Mouse (Mus musculus) embryo, embryonic 10 days (tissue): Measurements from ENCODE around the gene Pik3cd.

Source experiments
- DNase-seq: peaks from one replicate; pipeline ENCODE4 v3.0.0-alpha.2; 2015; ENCODE audit warnings: low spot score

Gene Pik3cd

DNA sequence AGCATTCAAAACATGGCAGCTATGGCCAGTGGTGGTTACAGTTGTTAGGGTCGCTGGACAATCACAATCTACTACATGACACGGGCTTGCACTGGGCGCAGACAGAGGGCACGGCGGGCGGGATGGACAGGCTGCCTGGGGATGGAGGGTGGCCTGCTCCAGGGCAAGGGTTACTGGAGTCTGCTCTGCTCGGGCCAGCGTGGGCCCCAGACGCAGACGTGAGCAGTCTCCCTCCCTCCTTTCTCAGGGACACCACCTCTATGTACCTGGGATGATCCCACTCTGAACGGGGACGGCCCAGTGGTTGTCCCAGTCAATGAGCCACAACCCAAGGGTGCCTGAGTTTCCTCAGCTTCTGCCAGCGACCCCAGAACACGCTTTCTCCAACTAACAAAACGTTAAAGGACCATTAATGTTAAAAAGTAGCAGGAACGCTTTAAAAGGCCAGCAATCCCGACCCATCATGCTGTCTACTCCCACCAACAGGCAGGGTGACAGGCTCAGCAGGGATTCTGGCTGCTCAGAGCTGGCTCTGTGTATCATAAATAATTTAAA is 22.6 kb upstream of the Pik3cd start:
- DNase-seq = no peak

DNA sequence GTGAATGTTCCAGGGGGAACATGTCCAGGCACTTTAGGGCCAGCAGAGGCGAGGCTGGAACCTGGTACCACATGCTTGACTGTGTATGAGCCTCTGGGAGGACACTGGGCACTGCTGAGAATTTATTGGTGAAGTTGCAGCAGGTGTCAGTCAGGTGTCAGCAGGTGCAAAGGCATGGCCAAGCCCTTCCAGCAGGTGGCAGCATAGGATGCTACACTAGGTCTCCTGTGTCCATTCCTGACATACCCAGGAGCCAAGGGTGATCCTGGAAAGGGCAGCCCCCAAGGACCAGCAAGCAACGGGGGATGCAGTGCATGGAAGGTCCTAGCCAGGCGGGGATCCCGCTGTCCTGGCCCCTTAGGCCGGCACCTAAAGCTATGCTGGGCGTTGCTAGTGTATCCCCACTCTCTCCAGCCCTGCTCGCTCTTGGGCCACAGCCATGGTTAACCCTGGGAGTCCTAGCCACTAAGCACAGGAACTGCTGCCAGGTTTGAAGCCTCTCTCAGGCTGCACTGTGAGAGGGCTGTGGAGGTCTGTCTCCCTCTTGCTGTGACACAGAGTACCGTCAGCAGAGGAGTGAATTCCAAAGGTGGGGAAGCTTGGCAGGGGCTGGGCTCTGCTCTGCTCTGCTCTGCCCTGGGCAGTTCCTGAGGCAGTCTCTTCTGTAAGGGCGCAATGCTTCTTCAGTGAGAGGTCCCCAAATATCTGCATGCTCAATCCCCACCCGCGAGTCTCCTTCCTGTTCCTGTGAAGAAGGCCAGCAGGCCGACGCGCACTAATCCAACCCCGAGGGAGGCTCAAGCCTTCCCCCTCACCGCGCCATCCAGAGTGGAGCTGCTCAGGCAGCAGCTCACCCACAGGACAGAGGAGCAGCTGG is 21.7 kb upstream of the Pik3cd start:
- DNase-seq = peak; percentile 61

DNA sequence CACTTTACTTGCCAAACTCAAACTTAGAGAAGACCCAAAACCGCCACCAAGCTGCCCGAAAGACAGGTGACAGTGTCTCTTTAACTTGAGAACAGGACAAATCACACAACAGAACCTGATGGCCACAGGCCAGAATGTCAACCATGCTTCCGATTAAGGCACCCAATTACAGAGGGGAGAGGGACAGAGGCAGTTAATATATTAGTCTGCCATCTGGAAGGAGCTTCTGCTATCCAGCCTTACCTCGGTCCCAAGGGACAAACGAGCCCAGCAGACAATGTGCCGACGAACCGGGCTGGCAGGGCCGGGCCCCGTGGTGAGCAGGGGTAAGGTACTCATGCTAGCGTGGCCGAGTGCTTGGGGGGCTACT is 20.6 kb upstream of the Pik3cd start:
- no peak for DNase-seq

DNA sequence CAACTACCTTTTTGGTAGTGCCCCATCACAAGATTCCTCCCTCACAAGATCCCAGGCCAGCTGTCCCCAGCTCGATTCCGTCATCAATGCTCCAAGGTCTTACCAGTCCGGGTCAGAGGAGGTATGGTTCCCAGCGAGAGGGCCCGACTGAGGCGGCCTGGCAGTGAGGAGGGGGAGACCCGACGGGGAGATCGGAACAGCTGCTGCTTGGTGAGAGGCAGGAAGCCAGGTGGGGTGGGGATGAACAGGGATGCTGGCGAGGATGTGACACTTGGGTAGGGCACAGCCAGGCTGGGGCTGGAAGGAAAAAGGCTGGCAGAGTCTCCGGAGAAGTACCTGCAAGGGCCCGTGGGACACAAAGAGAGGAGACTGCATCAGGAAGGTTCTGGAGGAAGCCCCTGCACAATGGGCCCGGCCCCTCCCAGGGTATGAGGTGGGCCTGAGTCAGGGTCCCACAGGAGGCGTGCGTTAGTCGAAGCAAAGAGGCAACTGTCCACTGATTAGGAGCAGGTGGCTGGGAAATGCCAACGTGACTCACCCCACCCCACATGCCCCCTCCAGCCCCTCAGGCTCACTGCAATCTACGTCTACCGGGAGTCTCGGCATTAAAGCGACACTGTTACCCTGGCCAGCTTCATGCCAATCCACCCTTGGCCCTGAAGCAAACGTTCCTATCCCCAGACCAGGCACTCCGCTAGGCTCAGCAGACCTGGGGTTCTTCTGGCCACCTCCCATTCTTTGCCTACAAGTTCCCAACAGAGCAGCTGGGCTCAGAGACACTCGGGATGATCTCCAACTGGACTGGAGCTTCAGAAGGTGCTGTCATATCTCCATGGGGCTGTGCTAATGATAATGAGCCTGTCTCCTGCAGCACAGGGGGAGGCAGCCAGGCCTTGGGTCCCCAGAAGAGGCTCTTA is 20.0 kb upstream of the Pik3cd start:
- no peak for DNase-seq

DNA sequence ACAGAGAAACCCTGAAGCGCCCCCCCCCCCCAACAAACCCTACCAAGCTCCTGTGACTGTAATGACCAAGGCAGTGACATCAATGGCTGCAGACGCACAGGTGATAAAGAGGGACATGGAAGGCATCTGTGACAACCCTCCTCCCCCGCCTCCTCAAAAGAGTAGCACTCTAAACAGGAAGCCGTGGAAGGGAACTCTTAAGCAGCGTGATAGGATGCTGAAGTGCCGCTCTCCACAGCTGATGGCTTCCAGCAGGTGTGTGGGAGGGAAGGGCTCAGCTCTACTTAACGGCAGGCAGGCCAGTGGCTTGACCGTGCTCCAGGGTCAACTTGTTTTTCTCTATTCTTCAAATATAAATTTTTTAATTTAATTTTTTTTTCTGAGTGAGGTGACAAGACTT is 18.8 kb upstream of the Pik3cd start:
- DNase-seq = no peak

DNA sequence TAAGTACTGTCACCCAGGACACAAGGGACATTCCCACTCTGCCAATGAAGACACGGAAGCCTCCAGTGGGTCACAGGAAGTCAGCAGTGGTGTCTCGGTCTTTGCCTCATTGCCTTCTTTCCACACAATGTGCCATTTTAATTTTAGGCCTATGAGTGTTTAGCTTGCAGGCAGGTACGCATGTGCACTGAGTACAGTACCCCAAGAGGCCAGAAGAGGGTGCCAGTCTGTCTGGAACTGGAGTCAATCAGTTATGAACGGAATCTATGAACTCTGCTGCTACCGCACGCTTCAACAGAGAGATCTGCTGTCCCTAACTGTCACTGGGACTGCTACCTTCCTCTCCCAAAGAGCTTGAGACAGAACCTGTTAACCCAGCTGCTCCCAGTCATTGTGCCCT is 17.3 kb upstream of the Pik3cd start:
- DNase-seq = no peak

DNA sequence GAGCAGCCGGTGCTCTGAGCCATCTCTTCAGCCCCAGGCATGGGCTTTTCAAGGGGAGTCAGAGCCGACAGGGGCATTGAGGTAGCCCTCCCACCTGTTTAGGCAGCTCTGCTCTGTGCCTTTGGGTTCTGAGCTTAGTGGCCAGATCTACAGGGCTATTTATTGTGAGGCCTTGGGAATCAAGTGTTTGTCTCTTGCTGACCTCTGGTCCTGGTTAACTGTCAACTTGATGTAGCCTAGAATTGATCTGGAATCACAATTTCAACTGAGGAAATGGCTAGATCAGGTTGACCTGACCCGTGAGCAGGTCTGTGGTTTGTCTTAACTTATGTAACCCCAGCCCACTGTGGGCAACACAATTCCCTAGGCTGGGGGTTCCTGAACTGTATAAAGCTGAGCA is 12.2 kb upstream of the Pik3cd start:
- no peak for DNase-seq

DNA sequence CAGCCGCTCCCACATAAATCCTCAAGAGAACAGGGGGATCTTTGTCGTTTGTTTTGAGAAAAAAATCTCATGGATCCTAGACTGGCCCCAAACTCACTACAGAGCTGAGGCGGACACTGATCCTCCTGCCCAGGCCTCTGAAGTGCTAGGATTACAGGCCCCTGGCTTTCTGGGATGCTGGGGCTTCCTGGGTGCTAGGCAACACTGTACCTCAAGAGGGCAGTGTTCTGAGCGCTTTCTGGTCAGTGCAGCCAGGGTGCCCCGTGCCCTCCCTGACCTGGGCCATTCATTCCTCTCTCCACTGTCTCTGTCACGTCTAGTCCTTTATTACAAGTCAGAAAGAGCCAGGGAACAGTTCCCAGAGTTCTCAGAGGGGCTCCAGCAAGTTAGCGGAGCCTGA is 9.6 kb upstream of the Pik3cd start:
- peak; percentile 81 for DNase-seq

DNA sequence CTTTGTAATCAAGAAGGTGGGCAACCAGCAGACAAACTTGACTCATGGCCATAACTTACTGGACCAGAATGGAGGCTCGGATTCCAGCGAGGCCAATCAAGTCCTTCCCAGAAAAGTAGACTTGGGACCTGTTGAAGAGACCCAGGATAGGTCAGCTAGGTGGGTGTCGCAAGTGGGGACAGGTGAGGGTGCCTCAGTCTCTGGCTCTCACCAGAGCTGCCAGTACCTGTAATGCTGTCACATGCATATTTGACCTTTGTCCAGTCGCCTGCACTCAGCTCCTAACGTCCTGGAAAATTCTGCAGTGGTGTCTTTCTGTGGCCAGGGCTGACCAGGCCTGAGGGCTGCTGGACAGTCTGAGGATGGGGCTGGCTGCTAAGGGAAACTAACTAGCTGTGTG is 9.1 kb upstream of the Pik3cd start:
- DNase-seq = no peak

DNA sequence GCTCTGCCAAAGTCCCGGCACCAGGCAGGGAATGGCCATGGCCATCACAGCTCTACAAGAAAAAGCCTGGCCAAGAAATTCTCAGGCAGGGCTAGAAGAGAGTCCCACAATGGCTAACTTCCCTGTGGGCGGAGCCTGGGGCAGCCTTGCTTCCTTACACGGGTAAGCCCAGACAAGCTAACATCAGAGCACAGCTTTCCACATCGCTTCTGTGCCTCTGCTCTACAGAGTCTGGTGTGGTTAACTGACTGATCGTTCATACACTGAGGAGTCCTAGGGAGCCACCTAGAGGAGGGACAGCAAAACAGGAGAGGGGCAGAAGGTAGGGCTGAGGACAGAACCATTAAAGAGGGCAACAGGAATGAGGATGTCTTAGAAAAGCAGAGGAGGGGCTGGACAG is 8.1 kb upstream of the Pik3cd start:
- DNase-seq = peak; percentile 82

DNA sequence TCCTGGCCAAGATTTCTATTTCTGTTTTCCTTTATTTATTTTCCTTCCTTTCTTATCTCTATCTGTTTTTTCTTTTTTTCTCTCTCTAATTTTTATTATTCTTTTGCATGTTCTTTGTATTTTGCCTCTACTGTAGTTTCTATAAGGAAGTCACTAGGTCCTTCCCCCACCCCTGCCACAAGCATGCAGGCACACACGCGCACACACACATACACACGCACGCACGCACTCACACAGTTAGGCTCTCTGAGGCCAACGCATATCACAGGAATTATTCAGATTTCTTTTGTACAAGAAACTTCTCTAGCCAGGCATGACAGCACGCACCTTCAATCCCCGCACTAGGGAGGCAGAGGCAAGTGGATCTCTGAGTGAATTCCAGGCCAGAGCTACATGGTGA is 3.6 kb upstream of the Pik3cd start:
- DNase-seq = no peak

DNA sequence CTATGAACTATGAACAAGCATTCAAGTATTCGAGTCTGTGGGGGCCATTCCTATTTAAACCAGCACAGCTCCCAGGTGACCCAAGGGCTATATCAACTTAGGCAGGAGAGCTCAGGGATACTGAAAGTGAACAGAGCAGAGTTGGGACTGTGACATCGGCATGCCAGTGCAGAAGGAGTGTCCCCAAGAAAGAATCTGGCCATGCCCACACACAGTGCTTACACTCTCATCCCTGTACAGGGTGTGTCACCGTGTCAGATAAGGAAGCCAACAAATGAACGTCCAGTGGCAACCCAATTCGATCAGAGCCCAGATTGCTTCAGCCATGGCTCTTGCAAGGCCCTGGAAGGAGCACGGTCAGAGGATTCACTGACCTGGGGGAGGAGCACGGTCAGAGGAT is 2.9 kb upstream of the Pik3cd start:
- no peak for DNase-seq

DNA sequence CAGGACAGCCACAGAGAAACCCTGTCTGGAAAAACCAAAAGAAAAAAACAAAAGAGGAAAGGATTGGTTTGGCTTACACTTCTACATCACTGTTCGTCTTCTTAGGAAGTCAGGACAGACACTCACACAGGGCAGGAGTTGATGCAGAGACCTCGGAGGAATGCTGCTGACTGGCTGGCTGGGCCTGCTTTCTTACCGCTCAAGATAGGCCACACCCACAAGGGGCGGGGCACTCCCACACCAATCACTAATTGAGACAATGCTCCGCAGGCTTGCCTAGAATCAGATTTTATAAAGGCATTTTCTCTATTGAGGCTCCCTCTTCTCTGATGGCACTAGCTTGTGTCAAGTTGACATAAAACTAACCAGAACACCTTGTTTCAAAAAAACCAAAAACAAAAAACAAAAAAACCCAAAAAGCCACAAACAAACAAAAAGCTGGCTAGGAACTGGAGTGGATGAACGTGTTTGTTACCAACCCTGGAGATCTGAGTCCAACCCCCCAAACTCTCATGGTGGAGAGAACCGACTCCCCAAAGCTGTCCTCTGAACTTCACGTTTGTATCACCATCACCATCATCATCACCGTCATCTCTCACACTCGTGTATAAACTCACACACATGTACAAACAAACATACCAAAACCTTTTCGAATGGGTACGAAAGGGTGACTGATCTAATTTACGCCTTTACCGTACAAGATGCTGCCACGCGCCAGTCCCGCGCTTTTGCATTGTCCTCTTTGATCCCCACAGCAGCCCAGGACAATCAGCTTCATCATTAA is 753 bp downstream of the Pik3cd start:
- peak; percentile 71 for DNase-seq

DNA sequence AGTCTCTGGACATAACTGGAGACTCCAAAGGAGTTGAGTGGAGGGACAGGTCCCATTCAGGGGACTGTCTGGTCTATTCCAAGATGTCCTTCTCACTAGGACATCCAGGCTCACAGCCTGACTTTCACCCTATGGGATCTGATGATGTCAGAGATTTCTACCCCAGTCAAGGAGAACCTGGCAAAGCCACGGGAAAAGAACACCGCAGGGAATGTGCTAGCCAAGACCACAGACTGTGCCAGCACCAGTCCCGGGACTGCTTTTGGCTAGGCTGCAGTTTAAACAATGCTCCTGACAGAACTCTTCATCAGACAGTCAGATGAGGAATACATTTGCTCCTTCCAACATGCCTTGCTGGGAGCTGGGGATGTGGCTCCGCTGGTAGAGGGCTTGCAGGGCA is 2.4 kb downstream of the Pik3cd start:
- no peak for DNase-seq

DNA sequence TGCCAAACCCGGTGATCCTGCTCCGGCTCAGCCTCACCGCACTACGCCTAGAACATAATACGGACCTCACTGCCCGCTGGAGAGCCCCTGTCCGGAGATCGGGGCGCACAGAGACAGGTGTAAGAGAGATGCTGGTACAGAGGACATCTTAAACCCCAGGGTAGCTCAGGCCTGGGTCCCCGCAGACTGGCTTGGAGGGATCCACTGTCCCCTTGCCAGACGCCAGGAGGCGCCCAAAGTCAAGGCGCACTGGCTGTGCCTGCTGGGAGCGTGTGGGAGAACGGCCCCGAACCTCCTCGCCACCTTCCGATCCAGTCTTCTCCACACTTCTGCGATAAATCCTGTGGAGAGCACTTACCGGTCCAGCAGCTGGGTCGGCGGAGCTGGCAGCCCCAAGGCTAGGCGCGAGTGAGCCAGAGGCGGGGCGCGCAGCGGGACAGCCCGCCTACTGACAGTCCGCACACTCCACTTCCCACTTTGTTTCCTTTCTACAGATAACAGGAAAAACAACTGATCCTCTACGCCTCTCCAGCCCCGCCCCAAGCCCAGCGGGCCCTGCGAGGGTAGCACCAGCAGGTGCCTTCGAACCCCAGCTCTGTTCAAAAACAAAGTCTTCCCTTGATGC is 4.1 kb downstream of the Pik3cd start:
- DNase-seq = peak; percentile 83

DNA sequence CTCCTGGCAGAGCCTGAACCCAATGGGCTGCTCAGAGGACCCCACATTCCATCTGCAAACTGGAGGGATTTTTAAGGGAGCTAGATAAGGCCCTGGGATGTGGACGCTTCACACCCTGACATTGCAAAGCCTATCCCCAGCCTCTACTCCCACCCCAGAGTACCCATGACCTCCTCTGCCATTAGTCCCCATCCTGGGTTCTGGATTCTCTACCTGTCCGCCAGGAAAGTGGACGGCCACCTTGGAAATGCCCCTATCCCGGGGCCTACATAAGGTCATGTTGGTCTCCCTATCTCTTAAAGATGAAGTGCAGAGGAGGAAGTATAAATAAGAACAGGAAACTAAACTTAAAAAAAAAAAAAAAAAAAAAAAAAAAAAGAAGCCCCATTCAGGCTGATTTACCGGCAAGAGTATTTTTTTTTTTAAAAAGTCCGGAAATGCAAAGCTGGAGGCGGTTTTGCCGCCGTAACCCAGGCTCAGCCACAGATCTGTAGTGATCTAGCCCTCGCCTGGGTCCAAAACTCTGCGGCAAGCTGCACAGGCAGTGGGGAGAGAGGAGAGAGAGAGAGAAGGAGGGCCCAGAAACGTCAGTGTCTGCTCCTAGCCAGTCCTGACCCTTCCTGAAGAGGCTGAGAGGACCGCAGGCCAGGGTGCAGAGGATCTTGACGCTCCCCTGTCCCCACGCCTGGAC is 4.7 kb downstream of the Pik3cd start:
- DNase-seq = peak; percentile 26

DNA sequence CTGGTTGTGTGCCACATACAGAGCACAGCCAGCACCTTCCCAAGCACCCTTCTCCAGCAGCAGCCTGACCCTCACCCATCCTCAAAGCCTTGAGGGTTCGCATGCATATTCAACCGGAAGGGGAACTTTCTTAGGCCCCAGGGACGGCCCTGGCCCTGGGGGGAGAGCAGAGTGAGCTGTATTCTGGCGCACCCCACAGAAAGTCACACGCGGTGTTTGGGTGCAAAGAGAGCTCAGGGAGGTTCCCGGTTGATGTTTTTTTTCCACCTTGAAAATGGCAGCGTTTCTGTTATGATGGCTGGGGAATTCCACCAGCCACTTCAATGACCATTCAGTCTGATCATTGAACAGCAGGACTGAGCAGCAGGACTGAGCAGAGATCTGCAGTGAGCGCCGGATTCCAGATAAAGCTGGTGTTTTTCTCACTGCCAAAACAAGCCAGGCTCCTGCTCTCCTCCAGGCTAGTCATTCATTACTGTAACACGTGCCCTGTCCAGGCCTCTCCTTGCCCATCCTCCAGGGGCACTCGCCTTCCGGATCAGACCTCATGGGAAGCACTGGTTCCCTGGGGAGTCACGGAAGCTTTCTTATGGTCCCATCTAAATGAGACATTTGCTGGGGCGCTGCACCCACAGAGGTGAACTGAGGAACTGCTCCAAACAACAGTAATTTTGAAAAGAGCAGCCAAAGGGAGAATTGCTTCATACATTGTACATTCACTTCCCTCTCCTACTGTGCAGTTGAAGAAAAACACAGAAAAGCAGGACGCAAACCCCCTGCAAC is 6.0 kb downstream of the Pik3cd start:
- DNase-seq = peak; percentile 52

DNA sequence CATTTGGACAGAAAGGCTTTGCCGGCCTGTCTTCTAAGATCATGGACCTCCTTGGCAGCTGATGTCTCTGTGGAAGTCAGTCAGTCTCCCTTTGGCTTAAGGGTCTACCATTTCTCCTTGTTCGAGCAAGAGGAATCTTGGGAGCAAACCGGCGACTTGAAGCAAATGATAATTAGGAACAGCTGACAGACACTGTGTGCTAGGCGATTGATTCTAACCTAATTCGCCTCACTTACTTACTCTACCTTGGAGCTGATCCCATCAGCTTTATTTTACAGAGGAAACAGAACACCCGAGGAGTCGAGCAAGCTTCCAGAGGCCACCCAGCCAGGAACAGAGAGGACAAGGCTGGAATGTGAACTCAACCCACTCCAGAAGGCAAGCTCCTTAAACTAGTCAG is 11.0 kb downstream of the Pik3cd start:
- no peak for DNase-seq

DNA sequence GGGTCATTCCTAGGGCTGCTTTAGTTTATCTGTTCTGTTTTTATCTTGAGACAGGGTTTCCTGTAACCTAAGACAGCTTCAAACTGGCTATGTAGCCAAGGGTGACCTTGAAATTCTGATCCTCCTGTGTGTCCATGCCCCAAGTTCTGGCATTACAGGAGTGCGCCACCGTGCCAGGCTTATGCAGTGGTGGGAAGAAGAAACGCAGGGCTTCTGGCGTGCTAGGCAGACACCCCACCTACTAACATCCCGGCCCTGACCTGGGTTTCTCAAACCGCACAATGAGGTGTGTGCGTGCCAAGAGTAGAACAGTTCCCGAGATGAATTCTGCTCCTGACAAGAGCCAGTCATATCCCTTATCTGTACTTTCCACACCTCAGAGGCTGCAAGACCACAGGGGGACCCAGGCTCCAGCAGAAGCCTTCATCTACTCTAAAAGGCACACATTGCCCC is 11.5 kb downstream of the Pik3cd start:
- no peak for DNase-seq
